Mouse (Mus musculus): Measurements from ENCODE around the gene Nav2.
A peak's percentile ranks its signal among the peaks of the same experiment; 100 is the strongest.

The Nav2 gene

GRCm38 (mm10) chr7:48934816-48935215 is 26.3 kb downstream of the Nav2 start:
- DNase-seq (ENCODE audit: low read depth): no peak

GRCm38 (mm10) chr7:48937562-48937961 is 29.0 kb downstream of the Nav2 start:
- no peak for DNase-seq (ENCODE audit: low read depth)

GRCm38 (mm10) chr7:48938190-48938589 is 29.7 kb downstream of the Nav2 start:
- peak; percentile 39 for DNase-seq (ENCODE audit: low read depth)

DNA sequence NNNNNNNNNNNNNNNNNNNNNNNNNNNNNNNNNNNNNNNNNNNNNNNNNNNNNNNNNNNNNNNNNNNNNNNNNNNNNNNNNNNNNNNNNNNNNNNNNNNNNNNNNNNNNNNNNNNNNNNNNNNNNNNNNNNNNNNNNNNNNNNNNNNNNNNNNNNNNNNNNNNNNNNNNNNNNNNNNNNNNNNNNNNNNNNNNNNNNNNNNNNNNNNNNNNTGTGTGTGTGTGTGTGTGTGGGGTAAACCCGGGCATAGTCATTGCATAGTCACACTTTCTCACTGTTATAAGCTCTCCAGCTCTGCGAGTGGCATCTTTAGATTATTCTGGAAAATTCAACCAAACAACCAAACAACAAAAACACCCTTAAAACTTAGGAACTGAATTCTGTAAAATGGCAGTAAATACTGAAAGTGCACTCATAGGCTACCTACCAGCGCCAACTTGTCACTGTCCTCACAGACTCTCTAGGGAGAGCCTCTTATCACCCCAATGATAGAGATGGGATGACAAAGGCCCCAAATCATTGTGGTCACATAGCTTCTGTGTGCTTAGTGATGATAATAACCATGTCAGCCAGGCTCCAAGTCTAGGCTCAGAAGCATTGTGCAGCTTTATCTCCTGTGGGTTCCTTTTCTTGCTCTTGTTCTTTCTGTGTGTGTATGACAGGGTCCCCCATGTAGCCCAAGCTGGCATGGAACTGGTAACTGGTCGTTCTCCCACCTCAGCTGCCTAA is 40.0 kb downstream of the Nav2 start:
- DNase-seq (ENCODE audit: low read depth): no peak

DNA sequence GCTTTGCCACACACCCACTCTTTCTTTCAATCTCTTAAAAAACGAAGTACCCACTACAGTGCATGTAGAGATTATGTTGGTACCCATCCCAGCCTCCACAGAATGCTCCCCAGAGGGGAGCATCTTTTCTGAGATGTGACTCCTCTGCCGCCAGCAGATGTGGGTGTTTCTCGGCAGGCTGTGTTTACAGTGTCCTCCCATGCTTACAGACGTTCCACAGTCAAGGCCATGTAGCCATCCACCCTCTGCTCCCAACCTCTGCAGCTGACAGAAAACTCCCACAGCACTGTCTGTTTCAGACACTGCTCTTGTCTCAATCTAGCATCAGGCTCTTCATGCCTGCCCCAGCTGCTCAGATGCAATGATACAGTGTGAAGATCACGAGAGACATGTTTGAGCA is 46.0 kb downstream of the Nav2 start:
- no peak for DNase-seq (ENCODE audit: low read depth)

DNA sequence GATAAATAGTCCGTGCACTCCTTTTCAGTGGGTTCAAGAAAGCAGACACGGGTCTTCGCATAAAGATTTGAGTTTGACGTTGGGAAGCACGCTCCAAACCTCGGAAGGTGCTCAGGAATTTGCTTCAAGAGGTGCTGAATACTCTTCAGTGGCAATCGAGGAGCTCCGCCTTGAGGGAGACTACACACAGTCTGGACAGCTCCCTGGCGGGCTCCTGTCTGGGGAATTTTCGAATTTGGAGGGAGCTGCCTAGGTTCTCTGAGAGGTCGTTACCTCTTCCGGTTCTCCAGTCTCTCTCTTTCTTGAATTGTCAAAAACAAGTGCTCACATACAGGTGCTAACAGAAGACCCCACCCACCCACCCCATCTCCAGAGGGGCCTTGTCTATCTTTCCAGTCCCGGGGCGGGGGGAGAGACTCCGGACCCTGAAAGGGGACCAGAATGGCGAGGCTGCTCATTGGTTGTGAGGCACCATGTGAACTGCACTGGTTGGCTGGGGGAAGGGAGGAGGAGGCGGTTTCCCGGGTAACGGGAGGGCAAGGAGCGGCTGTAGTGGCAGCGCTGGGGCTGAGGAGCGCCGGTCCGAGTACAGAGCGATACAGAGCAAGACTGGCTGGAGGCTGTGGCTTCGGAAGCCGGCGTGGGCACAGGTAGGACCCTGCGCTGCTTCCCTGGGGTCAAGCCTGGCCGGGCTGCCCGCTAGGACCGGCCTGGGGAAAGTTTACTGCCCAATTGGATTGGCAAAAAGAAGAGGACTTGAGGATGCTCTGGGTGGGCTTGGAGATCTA is 50.2 kb downstream of the Nav2 start:
- DNase-seq (ENCODE audit: low read depth): peak; percentile 2

DNA sequence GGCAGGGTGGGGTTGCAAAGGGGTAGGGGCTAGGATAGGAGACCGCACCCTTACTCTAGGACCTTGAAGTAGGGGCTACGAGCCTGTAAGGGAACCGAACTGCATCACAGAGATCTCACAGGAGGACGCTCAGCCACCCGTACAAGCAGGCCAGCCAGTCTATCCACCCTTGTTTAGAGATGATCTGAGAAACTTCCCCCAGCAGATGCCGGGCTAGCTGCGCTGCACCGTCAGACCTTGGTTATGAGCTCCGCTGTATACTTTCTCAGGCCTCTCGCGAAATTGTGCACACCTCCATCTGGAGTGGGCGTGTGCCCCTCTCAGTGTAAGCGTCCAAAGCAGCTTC is 50.8 kb downstream of the Nav2 start:
- no peak for DNase-seq (ENCODE audit: low read depth)

DNA sequence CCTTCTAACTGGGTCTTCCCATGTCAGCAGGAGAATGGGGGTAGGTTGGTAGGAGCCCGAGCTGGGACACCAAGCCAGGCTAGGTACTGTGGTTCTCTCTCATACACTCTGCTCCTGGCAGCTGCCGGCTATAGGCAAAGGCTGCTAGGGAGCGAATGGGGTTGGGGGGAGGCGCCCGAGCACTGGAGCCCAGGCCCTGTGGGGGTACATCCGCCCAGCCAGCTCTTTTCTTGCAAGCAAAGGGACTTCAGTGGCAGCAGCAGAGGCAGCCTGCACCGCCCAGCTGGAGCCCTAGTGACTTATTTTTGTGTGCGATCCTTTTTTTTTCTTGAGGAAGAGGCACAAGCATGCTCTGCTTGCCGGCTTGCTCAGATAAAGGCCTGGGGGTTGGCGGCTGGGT is 51.6 kb downstream of the Nav2 start:
- DNase-seq (ENCODE audit: low read depth): no peak

DNA sequence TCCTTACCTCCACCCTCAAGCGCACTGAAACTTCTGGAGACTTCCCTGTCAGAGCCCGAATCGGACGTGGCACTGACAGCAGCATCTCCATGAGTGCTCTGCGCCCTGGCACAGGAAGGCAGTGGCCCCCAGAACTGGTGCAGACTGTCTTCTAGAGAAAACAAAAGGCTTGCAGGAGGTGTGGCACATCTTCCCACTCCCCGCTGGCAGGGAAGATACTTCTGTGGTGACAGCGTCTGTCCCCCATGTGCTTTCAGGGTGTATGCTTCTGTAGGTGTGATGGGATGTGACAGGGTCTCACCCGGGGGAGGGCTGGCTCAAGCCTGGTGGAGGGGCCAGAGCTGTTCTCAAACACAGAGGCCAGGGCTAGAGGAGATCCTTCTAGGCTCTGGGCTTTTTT is 53.0 kb downstream of the Nav2 start:
- DNase-seq (ENCODE audit: low read depth): no peak

GRCm38 (mm10) chr7:48961935-48962334 is 53.4 kb downstream of the Nav2 start:
- DNase-seq (ENCODE audit: low read depth): no peak

DNA sequence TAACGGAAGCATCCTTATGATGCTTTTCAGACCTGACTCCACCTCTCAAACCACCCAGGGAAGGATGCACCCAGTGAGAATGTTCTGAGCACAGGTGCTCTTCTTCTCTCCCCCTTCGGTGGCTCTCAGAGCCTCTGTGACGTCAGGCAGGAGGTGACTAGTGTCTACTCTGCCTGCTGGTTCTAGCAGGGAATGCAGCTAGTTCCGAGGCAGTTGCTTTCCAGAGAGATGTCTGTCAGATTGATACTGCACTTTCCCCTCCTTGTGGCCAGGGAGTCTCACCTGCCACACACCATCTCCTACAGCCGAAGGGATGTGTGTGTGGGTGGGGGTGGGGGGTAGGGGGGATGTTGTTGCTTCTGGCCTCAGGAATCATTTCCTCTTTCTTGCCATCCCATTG is 54.6 kb downstream of the Nav2 start:
- no peak for DNase-seq (ENCODE audit: low read depth)

DNA sequence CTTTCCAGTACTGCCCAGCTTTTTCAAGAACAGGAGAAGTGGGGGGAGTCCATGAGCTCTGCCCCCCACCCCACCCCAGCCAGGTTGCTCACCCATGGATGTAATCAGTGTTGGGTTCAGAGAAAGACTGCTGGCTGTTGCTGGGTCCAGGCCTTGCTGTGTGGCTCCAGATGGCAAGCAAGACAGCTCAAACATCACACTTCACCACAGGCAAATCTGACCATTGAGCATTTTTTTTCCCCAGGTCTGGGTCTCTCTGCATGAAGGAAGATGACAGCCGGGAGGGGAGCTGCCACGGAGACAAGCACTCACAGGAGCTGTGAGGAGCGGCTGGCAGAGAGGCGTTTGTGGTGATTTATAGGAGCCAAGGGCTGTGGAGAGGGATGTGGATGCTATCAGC is 55.0 kb downstream of the Nav2 start:
- no peak for DNase-seq (ENCODE audit: low read depth)

GRCm38 (mm10) chr7:48965796-48966512 is 57.4 kb downstream of the Nav2 start:
- no peak for DNase-seq (ENCODE audit: low read depth)

GRCm38 (mm10) chr7:48981013-48981412 is 72.5 kb downstream of the Nav2 start:
- DNase-seq (ENCODE audit: low read depth): no peak

GRCm38 (mm10) chr7:48981814-48982213 is 73.3 kb downstream of the Nav2 start:
- no peak for DNase-seq (ENCODE audit: low read depth)

- no peak for DNase-seq (ENCODE audit: low read depth)
These were observed 74.1 kb downstream of the Nav2 start for GRCm38 (mm10) chr7:48982573-48982972.

- DNase-seq (ENCODE audit: low read depth): no peak
These were observed 83.5 kb downstream of the Nav2 start for GRCm38 (mm10) chr7:48991911-48992552.

DNA sequence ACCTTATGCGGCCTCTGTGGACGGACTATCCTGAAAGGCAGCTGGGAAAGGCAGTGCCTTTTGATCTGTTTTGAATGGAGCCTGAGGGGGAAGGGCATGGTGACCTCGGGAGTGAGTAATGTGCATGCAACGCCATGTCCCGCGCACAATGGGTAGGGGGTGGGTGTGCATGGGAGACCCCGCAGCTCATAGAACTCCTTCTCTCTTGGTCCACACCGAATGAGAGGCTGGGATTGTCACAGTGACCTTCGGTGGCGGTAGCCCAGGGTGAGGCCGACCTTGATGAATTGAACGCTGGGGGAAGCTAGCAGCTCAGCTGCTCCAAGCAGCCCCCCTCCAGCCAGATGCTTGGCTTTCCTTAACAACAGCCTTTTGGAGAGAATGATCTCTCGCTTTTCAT is 86.7 kb downstream of the Nav2 start:
- DNase-seq (ENCODE audit: low read depth): no peak

DNA sequence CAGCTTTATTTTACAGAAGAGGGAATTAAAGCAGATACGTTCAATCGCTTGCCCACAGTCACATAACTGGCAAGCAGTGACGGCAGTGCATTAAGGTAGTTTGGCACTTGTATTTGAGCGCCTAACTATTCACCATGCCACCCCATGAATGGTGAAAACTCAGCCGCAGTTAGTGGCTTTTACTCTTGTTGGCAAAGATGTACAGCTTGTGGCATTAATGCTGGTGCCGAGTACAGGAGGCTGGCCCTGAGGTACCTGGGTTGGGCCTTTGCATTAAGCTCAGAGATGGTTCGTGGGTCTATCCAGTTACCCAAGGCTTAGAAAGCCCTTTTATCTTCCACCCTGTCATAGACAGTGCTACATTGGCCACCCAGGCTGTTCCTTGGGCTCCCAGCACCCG is 87.2 kb downstream of the Nav2 start:
- DNase-seq (ENCODE audit: low read depth): no peak

GRCm38 (mm10) chr7:48996829-48997228 is 88.3 kb downstream of the Nav2 start:
- DNase-seq (ENCODE audit: low read depth): no peak

- no peak for DNase-seq (ENCODE audit: low read depth)
These were observed 89.6 kb downstream of the Nav2 start for GRCm38 (mm10) chr7:48998097-48998496.

GRCm38 (mm10) chr7:48998595-48998994 is 90.1 kb downstream of the Nav2 start:
- DNase-seq (ENCODE audit: low read depth): no peak

DNA sequence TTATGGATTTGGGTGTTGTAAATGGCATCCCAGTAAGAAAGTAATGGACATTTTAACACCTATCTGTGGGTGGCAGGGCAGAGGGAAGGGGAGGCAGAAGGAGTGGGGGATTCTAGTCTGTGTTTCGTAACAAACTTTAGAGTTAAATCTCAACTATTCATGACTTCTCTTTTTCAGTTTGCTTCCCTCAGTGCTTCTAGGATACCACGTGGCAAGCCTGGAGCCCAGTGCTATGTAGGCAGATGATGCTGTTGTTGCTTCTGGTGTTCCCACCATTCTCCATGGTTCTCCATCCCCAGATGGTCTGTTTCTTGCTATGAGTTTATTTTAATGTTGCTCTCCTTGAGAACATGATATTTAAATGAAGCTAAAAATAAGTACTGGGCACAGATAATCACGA is 92.3 kb downstream of the Nav2 start:
- DNase-seq (ENCODE audit: low read depth): no peak

All from fibroblast of lung, adult 2 months (primary cell).